Mouse (Mus musculus) Patski (cell line): ENCODE measurements around the gene Mical3. TPM values are rescaled to one million over a fixed set of nuclear protein-coding genes. Genes with fewer than 3 reads are reported as not detected.
"Not testable (repeated sequence)": the region's sequence is repeated elsewhere in the genome, so short reads cannot be mapped to it uniquely, and the experiment has no call there.

Source experiments
- ATAC-seq: fragments of 100-300 bp; one replicate; pipeline ENCODE4 v1.8.0; 2021
- CTCF ChIA-PET: fragments of 350-600 bp; sonication (Branson Sonifier 250); formaldehyde crosslinking; loops from one replicate; lab custom pipeline; 2022; ENCODE audit warnings: inconsistent platforms; lab: Charles Lee
- POLR2A ChIA-PET: fragments of 350-600 bp; sonication (Branson Sonifier 250); formaldehyde crosslinking; loops from one replicate; lab custom pipeline; 2022; ENCODE audit warnings: antibody characterized with exemption, inconsistent platforms; lab: Charles Lee
- DNase-seq: peaks from one replicate; pipeline ENCODE4 v3.0.0-alpha.2; 2011; ENCODE audit warnings: low read depth, low spot score
- H3K27me3 ChIP-seq: fragments of 371-371 bp; one replicate; pipeline ENCODE4 v1.5.1; 2021
- CTCF ChIP-seq: fragments of 100-300 bp; IDR thresholded peaks from one replicate; pipeline ENCODE4 v1.5.1; 2021
- in situ Hi-C: fragments of 300-500 bp; cut with MboI; formaldehyde crosslinking; loops from 3 replicates; pipeline ENCODE4 v1.11.1; 2018; ENCODE audit warnings: low pct_unique_long_range_greater_than_20kb, mixed read lengths
- polyA plus RNA-seq: library from polyadenylated mRNA; unstranded; gene quantifications from one replicate; pipeline ENCODE4 v1.2.3, GENCODE M21; 2021

Mical3 gene
- polyA plus RNA-seq, 1 experiment from 2014 or later: 47.3 TPM

DNA sequence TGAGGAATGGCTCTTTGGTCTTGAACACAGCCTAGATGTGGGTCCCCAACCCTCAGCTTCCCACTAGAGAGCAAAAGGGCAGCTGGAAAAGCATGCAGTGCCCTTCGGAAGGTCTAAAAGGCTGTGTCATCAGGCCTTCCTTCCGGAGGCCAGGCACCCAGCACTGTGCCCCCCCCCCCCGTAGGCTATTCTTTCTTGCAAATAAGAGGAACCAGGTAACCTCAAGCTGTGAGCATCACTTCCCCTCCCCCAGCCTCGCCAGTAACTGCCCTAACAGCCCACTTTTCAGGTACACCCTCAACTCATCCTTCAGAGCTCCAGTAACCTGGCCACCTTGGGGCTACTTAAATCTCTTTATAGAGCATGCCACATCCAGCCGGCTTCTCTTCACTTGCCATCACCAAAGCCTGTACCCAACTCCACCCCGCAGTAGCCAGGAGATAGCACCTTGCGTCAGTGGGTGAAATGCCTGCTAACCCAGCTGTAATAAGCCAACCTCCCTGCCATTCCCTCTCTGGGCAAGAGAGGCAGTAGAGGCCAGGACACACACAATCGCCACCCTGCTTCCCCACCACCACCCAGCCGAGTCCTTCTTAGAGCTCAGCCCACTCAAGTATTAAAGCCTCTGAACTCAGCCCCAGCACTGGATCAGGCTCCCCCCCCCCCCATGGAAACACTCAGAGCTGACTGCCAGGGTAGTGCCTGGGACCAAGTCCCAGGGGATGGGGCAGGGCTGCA lies 215.7 kb downstream of the Mical3 start:
- TF ChIP-seq CTCF: no peak
- no peak for DNase-seq
- H3K27me3 ChIP-seq: no peaks in the 10 kb centered on the region
- peak; percentile 41 for ATAC-seq
- ChIA-PET CTCF (interaction anchor here (1.0 to 1.9 kb wide), 6 partner anchors 9 to 263 kb away, joined by 3 to 8 read pairs (median 4); no protein-coding TSS in a partner anchor), POLR2A (interaction anchor here (0.6 kb wide), 1 partner anchor 131 kb away, joined by 3 read pairs; no protein-coding TSS in a partner anchor)
- in situ Hi-C loops: no loop called here

DNA sequence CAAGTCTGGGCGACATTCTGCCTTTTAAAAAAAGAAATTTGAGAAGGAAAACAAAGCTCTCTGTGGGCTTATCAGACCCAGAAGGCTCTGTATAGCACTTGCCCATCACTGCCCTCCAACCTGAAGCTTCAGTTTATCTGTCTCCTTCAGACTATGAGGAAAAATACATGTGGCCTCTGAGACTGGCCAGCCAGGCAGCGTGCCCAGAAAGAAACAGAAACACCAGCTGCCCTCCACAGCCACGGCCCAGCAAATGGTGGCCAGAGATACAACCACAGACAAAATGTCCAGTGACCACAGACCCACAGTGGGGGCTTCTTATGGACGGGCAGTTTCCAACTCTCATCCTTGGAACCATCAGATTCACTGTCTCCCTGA lies 216.3 kb downstream of the Mical3 start:
- no peak for TF ChIP-seq CTCF
- CTCF ChIA-PET: interaction anchor here (1.1 to 1.9 kb wide), 4 partner anchors 8 to 264 kb away, joined by 3 to 5 read pairs (median 3); no protein-coding TSS in a partner anchor
- in situ Hi-C loops: no loop called here

GRCm38 (mm10) chr6:120913783-120914182 lies 217.0 kb downstream of the Mical3 start:
- ChIA-PET CTCF (no interaction called here), POLR2A (no interaction called here)
- ATAC-seq (no peak), DNase-seq (no peak)
- in situ Hi-C loops: no loop called here
- TF ChIP-seq CTCF: no peak
- no peaks in the 10 kb centered on the region for H3K27me3 ChIP-seq

More for the DNA sequence above, 216.3 kb downstream of the Mical3 start:
- POLR2A ChIA-PET: interaction anchor here (0.6 kb wide), 1 partner anchor 131 kb away, joined by 3 read pairs; no protein-coding TSS in a partner anchor
- no peak for ATAC-seq
- no peak for DNase-seq
- no peaks in the 10 kb centered on the region for H3K27me3 ChIP-seq

DNA sequence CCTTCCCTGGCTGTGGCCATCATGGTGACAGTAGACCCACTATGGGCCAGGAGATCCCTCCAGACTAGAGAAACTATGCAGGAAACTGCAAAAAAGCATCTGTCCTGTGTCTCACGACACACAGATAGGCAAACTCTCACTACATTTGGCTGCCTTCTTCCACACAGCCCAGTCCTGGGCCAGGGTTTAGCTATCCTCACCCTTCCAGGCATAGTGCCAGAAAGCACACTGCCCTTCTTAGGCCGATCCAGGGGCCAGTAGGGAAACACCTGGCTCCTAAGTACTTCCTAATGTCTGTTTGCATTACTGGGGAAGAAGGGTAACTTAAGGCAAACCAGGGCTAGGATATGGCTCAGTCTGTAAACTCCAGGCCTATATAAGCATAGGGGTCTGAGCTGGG lies 217.9 kb downstream of the Mical3 start:
- DNase-seq: no peak
- in situ Hi-C loops: no loop called here
- ChIA-PET CTCF (no interaction called here), POLR2A (no interaction called here)
- TF ChIP-seq CTCF: no peak
- no peaks in the 10 kb centered on the region for H3K27me3 ChIP-seq
- no peak for ATAC-seq

- no peaks in the 10 kb centered on the region for H3K27me3 ChIP-seq
- TF ChIP-seq CTCF: no peak
- ChIA-PET CTCF (interaction anchor here (1.3 to 1.4 kb wide), 2 partner anchors 9 to 13 kb away, joined by 3 to 6 read pairs; no protein-coding TSS in a partner anchor), POLR2A (no interaction called here)
- in situ Hi-C loops: no loop called here
- DNase-seq (no peak), ATAC-seq (no peak)
Observed at GRCm38 (mm10) chr6:120911213-120912007, 219.4 kb downstream of the Mical3 start.

GRCm38 (mm10) chr6:120909501-120909900 lies 221.3 kb downstream of the Mical3 start:
- no peak for ATAC-seq
- ChIA-PET CTCF (no interaction called here), POLR2A (no interaction called here)
- in situ Hi-C loops: no loop called here
- no peak for DNase-seq
- no peak for TF ChIP-seq CTCF
- no peaks in the 10 kb centered on the region for H3K27me3 ChIP-seq

DNA sequence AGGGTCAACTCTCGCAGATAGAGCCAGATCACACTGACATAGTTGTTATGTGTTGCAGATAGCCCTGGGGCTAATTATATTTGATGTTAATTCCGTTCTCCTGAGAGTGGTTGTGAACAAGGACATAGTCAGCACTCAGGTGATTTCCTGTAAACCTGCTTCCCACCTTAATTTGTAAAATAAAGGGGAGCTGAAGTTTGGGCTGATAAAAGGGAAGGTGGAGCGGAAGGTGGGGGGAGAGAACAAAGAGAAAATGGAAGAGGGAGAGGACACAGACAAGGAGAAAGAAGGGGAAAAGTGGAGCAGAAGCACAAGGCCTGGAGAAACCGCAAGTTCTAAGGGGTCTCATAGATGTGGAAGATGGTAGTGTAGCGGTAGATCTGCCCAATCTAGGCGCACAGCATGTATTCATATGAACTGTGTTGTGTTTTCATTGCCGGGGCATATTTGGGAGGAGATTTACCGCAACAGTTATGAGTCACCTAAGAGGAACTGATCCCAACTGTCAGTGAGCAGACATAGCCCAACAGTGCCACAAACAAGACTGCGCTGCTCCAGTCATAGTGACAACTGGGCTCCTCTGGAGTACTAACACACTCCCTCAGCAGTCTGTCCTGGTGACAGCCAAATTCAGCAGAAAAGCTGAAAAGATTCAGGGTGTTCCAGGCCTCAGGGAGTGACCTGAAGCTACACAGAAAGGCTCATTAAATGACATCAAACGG lies 222.8 kb downstream of the Mical3 start:
- ATAC-seq, CTCF ChIA-PET, DNase-seq, H3K27me3 ChIP-seq, in situ Hi-C loops, POLR2A ChIA-PET: not testable (repeated sequence)

- CTCF ChIA-PET: interaction anchor here (1.1 kb wide), 1 partner anchor 9 kb away, joined by 3 read pairs; no protein-coding TSS in a partner anchor
- TF ChIP-seq CTCF: no peak
- DNase-seq (no peak), ATAC-seq (no peak)
- H3K27me3 ChIP-seq: no peaks in the 10 kb centered on the region
- POLR2A ChIA-PET: interaction anchor here (0.7 to 1.2 kb wide), 2 partner anchors 19 to 47 kb away, joined by 4 to 7 read pairs; no protein-coding TSS in a partner anchor
- in situ Hi-C loops: no loop called here
Observed at GRCm38 (mm10) chr6:120906521-120906920, 224.3 kb downstream of the Mical3 start.

DNA sequence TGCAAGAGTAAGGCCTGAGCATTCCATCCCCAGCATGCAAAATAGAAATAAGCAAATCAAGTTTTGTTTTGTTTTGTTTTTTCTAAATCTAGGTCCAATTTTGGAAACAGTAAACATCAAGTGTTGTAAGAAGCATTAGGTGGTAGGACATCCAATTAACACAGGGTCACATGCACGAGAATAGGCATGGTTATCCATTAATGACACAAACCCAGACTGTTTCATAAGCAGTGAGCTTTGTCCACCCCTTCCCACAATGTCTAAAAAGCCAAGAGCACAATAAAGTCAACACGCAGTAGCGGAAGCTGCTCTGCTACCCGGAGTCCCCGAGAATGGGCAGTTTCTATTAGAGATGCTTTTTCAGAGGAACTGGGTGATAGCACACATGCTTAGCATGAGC lies 225.7 kb downstream of the Mical3 start:
- no peak for TF ChIP-seq CTCF
- DNase-seq (no peak), ATAC-seq (no peak)
- ChIA-PET POLR2A (no interaction called here), CTCF (interaction anchor here (2.0 to 2.4 kb wide), 2 partner anchors 11 to 14 kb away, joined by 8 read pairs; no protein-coding TSS in a partner anchor)
- no peaks in the 10 kb centered on the region for H3K27me3 ChIP-seq
- in situ Hi-C loops: no loop called here

- no peak for TF ChIP-seq CTCF
- ChIA-PET CTCF (interaction anchor here (0.9 to 2.4 kb wide), 7 partner anchors 11 to 274 kb away, joined by 3 to 8 read pairs (median 4); no protein-coding TSS in a partner anchor), POLR2A (interaction anchor here (1.4 kb wide), 1 partner anchor 12 kb away, joined by 5 read pairs; the partner anchor contains the start of gene Bid)
- ATAC-seq (no peak), DNase-seq (no peak)
- H3K27me3 ChIP-seq: no peaks in the 10 kb centered on the region
- in situ Hi-C loops: no loop called here
Observed at GRCm38 (mm10) chr6:120903961-120904360, 226.8 kb downstream of the Mical3 start.
